Mouse (Mus musculus) liver, adult 2 months (tissue): ENCODE data around the gene Rap1a. TPM values are rescaled to one million over a fixed set of nuclear protein-coding genes. Genes with fewer than 3 reads are reported as not detected.
A peak's percentile ranks its signal among the peaks of the same experiment; 100 is the strongest.

Experiments used
- DNase-seq: peaks from one replicate; pipeline ENCODE4 v3.0.0-alpha.2; 2011; ENCODE audit warnings: low read depth, low spot score; ENCODE audit errors: extremely low read depth
- H3K27ac ChIP-seq: fragments of 200-500 bp; replicated peaks from 2 replicates; pipeline ENCODE4 v1.5.1; 2012; ENCODE audit warnings: low read depth, mild to moderate bottlenecking, control low read depth, inconsistent platforms, low read length; ENCODE audit not compliant: insufficient read depth
- H3K27me3 ChIP-seq: fragments of 200-500 bp; 2 replicates; pipeline ENCODE4 v1.6.1; 2012; ENCODE audit warnings: mild to moderate bottlenecking, moderate library complexity, low read length, inconsistent platforms; ENCODE audit not compliant: control insufficient read depth, insufficient read depth
- H3K36me3 ChIP-seq: fragments of 200-500 bp; 2 replicates; pipeline ENCODE4 v1.6.1; 2012; ENCODE audit warnings: low read length, inconsistent platforms; ENCODE audit not compliant: control insufficient read depth, insufficient read depth
- H3K4me1 ChIP-seq: fragments of 200-500 bp; 2 replicates; pipeline ENCODE4 v1.6.1; 2011; ENCODE audit warnings: low read length; ENCODE audit not compliant: control insufficient read depth, insufficient read depth
- H3K4me3 ChIP-seq: fragments of 200-500 bp; 2 replicates; pipeline ENCODE4 v1.5.1; 2011; ENCODE audit warnings: low read depth, mild to moderate bottlenecking, control low read depth, low read length, moderate library complexity; ENCODE audit not compliant: insufficient read depth
- H3K79me2 ChIP-seq: fragments of 200-500 bp; 2 replicates; pipeline ENCODE4 v1.6.1; 2012; ENCODE audit warnings: inconsistent platforms, mild to moderate bottlenecking, low read length, moderate library complexity; ENCODE audit not compliant: control insufficient read depth, insufficient read depth
- H3K9ac ChIP-seq: fragments of 200-500 bp; 2 replicates; pipeline ENCODE4 v1.6.1; 2012; ENCODE audit warnings: low read depth, mild to moderate bottlenecking, control low read depth, inconsistent platforms, low read length
- CTCF ChIP-seq: fragments of 200-500 bp; IDR thresholded peaks from 2 replicates; pipeline ENCODE4 v1.5.1; 2011; ENCODE audit warnings: low read depth, low read length, control low read depth
- POLR2A ChIP-seq: fragments of 200-500 bp; IDR thresholded peaks from 2 replicates; pipeline ENCODE4 v1.6.1; 2011; ENCODE audit warnings: low read length, control low read depth; ENCODE audit not compliant: insufficient read depth; ENCODE audit errors: extremely low read depth
- WGBS: fragments of 180-500 bp; shearing (Covaris S2); methylation state at CpG from one replicate; pipeline ENCODE4 v1.1.7; 2018; 5-methylcytosine and 5-hydroxymethylcytosine counted together
- polyA plus RNA-seq: library from polyadenylated mRNA; depleted of rRNA; stranded (reverse); fragments of >200 nt; gene quantifications from 2 replicates; pipeline ENCODE4 v1.2.3, GENCODE M21; 2012
- total RNA-seq: library from RNA; depleted of rRNA; stranded (reverse); fragments of >200 nt; gene quantifications from 2 replicates; pipeline ENCODE4 v1.2.3, GENCODE M21; 2014

Rap1a gene
- total and polyA plus RNA-seq, 2 experiments, result 8.7 to 65.2 TPM

DNA sequence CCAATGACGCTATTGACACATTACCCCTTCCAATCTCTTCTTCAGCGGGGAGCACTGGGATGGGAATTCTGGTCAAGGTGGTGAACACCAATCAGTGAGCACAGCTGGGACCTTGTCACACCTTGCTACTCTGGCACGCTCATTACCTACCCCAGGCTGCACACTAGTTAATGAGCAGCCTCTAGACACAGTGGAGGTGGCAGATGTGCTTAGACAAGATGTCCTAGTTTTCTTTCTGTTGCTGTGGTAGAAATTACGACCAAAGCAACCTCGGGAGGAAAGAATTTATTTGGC, 104.0 kb downstream of the Rap1a start:
- TF ChIP-seq POLR2A, result no peak
- DNase-seq, result no peak
- 72% methylated on average over 5 of the region's 5 CpGs for WGBS
- no peak overlapping the region for H3K27ac ChIP-seq
- no peak overlapping the region for H3K4me3 ChIP-seq
- no peaks in the 10 kb centered on the region for H3K27me3 ChIP-seq
- H3K4me1 ChIP-seq, result no peaks in the 10 kb centered on the region
- H3K79me2 ChIP-seq, result no peaks in the 10 kb centered on the region
- H3K36me3 ChIP-seq, result no peaks in the 10 kb centered on the region
- no peak overlapping the region for H3K9ac ChIP-seq

DNA sequence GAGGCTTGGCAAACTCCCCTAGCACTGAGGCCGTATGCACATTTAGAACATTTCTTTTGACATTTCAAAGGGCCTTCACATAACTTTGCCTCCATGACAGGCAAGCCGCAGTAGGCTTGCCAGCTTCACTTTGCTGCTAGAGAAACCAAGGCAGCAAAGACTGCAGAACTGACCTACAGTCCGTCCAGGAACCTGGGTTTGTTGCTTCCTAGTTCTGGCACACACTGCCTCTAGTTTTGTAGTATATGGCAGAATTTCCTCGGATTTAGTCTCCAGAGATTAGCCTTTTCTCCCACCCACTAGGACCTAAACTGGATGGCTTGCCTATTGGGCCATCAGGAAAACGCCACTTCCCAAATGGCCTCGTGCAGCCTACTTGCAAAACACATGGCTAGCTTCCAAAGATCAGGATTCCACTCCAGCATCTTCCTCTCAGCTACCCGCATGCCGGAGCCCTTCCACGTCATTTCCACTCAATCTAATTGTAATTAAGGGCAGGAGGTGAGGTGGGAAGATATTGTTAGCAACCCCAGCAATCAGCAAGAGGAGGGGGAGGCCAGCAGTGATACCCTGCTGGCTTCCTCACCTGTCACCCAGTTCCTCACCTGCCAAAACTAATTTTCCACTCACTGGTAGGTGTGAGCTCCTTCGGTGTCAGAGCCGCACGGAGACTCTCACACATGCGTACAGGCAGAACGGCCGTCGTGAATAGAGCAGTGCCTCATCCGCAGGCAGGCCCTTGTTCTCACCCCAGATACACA, 104.6 kb downstream of the Rap1a start:
- no peak overlapping the region for H3K27ac ChIP-seq
- no peaks in the 10 kb centered on the region for H3K4me1 ChIP-seq
- TF ChIP-seq POLR2A (no peak), CTCF (no peak)
- H3K4me3 ChIP-seq, result no peak overlapping the region
- H3K9ac ChIP-seq, result no peak overlapping the region
- WGBS, result 49% methylated on average over 17 of the region's 17 CpGs
- DNase-seq, result peak; percentile 54
- no peaks in the 10 kb centered on the region for H3K79me2 ChIP-seq
- H3K27me3 ChIP-seq, result no peaks in the 10 kb centered on the region
- no peaks in the 10 kb centered on the region for H3K36me3 ChIP-seq

DNA sequence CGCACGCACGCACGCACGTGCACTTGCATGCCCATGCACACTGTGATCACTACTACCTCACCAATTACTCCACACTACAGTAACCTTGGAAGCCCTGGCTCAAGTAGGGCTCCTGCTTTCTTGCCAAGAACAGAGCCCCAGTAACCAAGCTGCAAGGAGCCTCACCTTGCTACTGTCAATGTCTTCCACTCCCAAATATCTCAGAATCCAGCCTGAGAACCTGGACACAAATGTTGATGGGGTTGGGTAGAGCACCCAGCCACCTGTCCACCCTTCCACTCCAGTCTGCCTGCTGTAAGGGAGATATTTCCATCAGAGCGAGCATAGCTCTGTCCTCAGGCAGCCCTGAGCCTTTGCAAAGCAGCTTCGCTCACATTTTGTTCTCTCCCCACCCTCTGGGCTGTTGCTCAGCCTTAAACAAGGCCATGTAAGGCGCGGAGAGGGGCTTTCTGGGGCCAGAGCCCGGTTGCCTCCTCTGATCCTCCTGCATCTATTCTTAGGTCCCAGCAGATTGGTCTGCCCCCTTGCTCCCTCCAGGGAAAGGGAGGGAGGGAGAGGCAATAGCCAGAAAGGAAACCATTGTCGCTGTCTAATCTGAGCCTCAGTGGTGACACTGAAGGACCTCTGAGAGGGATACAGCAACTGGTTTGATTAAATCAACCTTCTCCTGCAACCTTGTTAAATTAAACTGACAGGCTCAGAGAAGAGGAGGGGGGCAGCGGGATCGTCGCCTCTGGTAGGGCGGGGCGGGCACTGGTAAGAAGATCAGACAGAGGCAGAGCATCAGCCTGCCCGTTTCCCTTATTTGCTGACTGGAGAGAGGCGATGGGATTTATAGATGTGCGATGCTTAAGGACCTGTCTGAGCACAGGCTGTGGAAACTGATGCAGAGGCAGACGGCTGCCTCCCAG, 105.4 kb downstream of the Rap1a start:
- Histone ChIP-seq H3K79me2 (no peaks in the 10 kb centered on the region), H3K36me3 (no peaks in the 10 kb centered on the region), H3K27ac (no peak overlapping the region), H3K4me1 (no peaks in the 10 kb centered on the region), H3K9ac (no peak overlapping the region), H3K4me3 (no peak overlapping the region), H3K27me3 (no peaks in the 10 kb centered on the region)
- TF ChIP-seq POLR2A, result no peak
- no peak for TF ChIP-seq CTCF
- WGBS, result 51% methylated on average over 20 of the region's 20 CpGs
- no peak for DNase-seq

DNA sequence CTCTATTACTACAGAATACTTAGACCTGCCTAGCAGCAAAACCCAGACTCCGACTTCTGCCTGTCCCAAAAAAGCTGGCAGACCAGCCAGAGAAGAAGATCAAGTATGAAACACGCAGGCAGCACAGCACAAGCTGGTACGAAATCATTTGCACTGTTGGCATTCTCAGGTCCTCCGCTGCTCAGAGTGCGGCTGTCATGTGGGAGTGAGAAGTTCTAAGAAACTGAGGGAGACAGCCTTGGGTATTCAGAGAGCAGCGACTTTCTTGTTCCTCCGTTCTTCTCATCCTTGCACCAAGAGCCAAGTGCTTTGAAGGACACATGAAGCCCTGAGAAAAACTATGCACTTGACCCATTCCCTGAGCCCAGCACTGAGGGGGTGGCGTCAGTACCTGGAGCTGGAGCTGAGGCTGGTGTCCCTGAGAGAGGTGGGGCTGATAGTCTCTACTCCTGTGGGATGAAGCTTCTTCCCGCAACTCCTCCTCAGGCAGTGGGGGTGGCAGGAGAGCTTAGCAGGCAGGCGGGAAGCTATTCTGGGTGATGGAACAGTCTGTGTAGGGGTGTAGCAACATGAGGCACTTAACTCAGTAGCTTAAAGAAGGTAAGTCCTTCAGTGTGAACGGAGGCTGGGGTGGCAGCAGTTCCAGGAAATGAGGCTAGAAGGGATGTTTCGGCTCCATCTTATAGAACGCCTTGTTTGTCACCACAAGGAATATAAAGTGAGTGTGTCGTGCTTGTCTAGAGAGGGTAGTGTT, 107.6 kb downstream of the Rap1a start:
- H3K27me3 ChIP-seq, result no peaks in the 10 kb centered on the region
- no peak overlapping the region for H3K27ac ChIP-seq
- 75% methylated on average over 14 of the region's 14 CpGs for WGBS
- H3K79me2 ChIP-seq, result no peaks in the 10 kb centered on the region
- H3K4me3 ChIP-seq, result no peak overlapping the region
- H3K9ac ChIP-seq, result no peak overlapping the region
- no peaks in the 10 kb centered on the region for H3K36me3 ChIP-seq
- TF ChIP-seq CTCF, result no peak
- no peaks in the 10 kb centered on the region for H3K4me1 ChIP-seq
- no peak for DNase-seq

DNA sequence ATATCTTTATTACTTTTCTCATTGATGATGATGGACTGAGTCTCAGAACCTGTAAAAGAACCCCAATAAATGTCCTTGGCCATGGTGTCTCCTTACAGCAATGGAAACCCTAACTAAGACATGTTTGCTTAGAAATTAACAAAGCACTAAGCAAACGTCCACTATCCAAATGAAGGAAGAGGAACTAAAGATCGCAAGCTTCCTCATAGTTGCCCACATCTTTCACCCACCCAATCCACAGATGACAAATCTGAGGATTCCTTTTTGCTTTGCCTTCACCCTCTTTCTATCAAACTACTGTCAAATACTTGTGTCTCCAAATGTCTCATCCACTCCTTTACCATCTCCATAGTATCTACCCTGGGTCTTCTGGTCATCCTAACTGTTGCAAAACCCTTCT, 112.6 kb downstream of the Rap1a start:
- no peak overlapping the region for H3K4me3 ChIP-seq
- H3K27me3 ChIP-seq, result no peaks in the 10 kb centered on the region
- TF ChIP-seq POLR2A (no peak), CTCF (no peak)
- 84% methylated on average over 2 of the region's 2 CpGs for WGBS
- 0 out of 2 replicates have a peak, but pooled peaks cover 4% of the 10 kb centered on the region for H3K4me1 ChIP-seq
- peaks cover 2% of the 10 kb centered on the region; the same call in 1 of the 2 replicates for H3K36me3 ChIP-seq
- DNase-seq, result peak; percentile 5
- no peak overlapping the region for H3K27ac ChIP-seq
- 0 out of 2 replicates have a peak, but pooled peaks cover 5% of the 10 kb centered on the region for H3K79me2 ChIP-seq
- no peak overlapping the region for H3K9ac ChIP-seq
